Mouse (Mus musculus): ENCODE data around the gene Magt1. TPM values are rescaled to one million over a fixed set of nuclear protein-coding genes. Genes with fewer than 3 reads are reported as not detected.

Gene Magt1
- total and polyA plus RNA-seq, 3 experiments: 48.5 to 78.4 (median 55.1) TPM

DNA sequence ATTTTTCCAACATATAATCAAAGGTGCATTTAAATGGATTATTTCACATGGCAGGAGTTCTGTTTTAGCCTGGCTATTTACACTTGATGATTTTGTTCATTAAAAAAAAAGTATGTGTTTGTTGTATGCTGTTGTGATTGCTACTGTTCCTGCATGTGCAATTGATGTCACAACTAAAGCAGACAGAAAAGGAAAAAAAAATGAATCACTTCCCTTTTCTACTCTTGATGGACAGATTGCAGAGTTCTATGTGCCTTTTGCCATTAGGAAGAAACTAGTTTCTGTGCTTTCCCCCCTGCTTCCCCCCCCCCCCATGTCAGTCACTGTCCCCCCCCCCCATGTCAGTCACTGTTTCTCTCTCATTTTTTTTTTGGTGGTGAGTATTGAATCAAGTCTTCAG lies 19.4 kb upstream of the Magt1 start (continued):
- peak; percentile 50; the same call in 1 of the 2 replicates for TF ChIP-seq MYC (IDR thresholded peaks at IDR 0.05; ENCODE audit: low read depth, low read length)
- TF ChIP-seq ZC3H11A (IDR thresholded peaks at IDR 0.05; ENCODE audit: low read depth, low read length): no peak
- no peak for TF ChIP-seq TBP (conservative IDR thresholded peaks at IDR 0.05; ENCODE audit: low read depth, low read length)
- no peak for TF ChIP-seq MAFK (IDR thresholded peaks at IDR 0.05; ENCODE audit: insufficient replicate concordance, low read length)
- TF ChIP-seq USF2 (conservative IDR thresholded peaks at IDR 0.05; ENCODE audit: low read depth, low read length): no peak
- no peak for TF ChIP-seq NELFE (IDR thresholded peaks at IDR 0.05; ENCODE audit: low read depth, low read length)

DNA sequence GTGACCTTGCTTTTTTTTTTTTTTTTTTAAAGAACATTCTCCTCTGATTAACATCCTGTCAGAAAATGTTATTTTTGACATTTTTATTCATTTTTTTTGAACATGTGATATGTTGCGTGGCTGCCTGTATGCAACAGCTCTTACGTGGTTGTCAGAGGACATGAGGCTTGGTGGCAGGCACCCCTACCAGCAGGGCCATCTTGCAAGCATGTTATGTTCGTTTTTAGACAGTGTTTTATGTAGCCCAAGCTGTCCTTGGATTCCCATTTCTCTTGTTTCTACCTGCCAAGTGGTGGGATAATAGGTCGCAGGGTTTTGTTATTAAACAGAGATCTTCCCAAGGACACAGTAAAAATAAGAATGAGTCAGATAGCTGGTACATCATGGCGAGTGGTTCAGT lies 18.5 kb upstream of the Magt1 start:
- H3K9me3 ChIP-seq (replicated peaks; ENCODE audit: low read length): no peaks in the 10 kb centered on the region
- peak overlapping the region; percentile 66 for H3K4me2 ChIP-seq (ENCODE audit: insufficient read depth, low read depth, poor library complexity, severe bottlenecking)
- peaks cover 26% of the 10 kb centered on the region for H3K79me2 ChIP-seq (replicated peaks; ENCODE audit: control insufficient read depth, extremely low read depth, insufficient read depth, poor library complexity, severe bottlenecking)
- TF ChIP-seq E2F4 (IDR thresholded peaks at IDR 0.05; ENCODE audit: insufficient replicate concordance, low read depth, low read length): no peak
- peak; percentile 17; the same call in 1 of the 2 replicates for TF ChIP-seq MXI1 (IDR thresholded peaks at IDR 0.05; ENCODE audit: low read depth, low read length)
- peak; percentile 39; the same call in 1 of the 2 replicates for TF ChIP-seq ZNF384 (IDR thresholded peaks at IDR 0.05; ENCODE audit: low read depth, low read length)
- dilution Hi-C loops (cut with MboI; ENCODE audit: extremely low pct_ligation_motif_present, extremely low pct_unique_long_range_greater_than_20kb, low sequenced_read_pairs): no loop called here
- no peak overlapping the region for H3K27ac ChIP-seq (ENCODE audit: insufficient read depth, low read depth)
- H3K9ac ChIP-seq (ENCODE audit: insufficient read depth, low read depth): peak overlapping the region; percentile 48; the same call in 1 of the 2 replicates
- in situ Hi-C loops (cut with MboI; ENCODE audit: low pct_ligation_motif_present, low pct_unique_long_range_greater_than_20kb, low sequenced_read_pairs): no loop called here
- no peaks in the 10 kb centered on the region for H3K36me3 ChIP-seq (replicated peaks in 1 of 2; ENCODE audit: control insufficient read depth in 1 of 2, insufficient read depth in 1 of 2, low read length in 1 of 2)
- H3K4me1 ChIP-seq (ENCODE audit: control insufficient read depth in 1 of 2, insufficient read depth in 2 of 2): peaks cover 0 to 18% of the 10 kb centered on the region in 2 experiments; a peak in 2 of 4 replicates
- DNase-seq (ENCODE audit: extremely low read depth): no peak
- peak overlapping the region in 1 of 3 experiments; percentile 8 for H3K4me3 ChIP-seq (replicated peaks in 1 of 3; ENCODE audit: low read depth in 2 of 3, low read length in 2 of 3, poor library complexity in 1 of 3)
- H3K27me3 ChIP-seq (replicated peaks): no peaks in the 10 kb centered on the region

DNA sequence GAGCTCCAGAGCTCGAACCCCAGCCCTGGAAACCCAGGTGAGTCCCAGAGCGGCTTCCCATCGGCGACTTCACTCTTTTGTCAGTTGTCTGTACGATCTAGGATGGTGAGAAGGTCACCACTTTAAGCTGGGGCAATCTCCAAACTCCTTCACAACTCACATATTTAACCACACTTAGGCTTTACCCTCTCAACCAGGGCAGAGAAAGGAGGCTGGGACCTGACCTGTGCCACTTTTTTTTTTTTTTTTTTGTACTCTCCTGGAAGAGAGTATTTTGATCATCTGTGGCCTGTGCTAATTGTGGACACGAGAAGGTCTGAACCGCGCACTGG lies 15.6 kb upstream of the Magt1 start:
- dilution Hi-C loops (cut with MboI; ENCODE audit: extremely low pct_ligation_motif_present, extremely low pct_unique_long_range_greater_than_20kb, low sequenced_read_pairs): no loop called here

More for the DNA sequence above, 15.6 kb upstream of the Magt1 start:
- Histone ChIP-seq H3K27ac (ENCODE audit: insufficient read depth, low read depth) (no peak overlapping the region), H3K36me3 (replicated peaks in 1 of 2; ENCODE audit: control insufficient read depth in 1 of 2, insufficient read depth in 1 of 2, low read length in 1 of 2) (peaks cover 0 to 3% of the 10 kb centered on the region in 2 experiments), H3K4me1 (ENCODE audit: control insufficient read depth in 1 of 2, insufficient read depth in 2 of 2) (peaks cover 0 to 5% of the 10 kb centered on the region in 2 experiments; a peak in 2 of 4 replicates), H3K9me3 (replicated peaks; ENCODE audit: low read length) (no peaks in the 10 kb centered on the region), H3K27me3 (replicated peaks) (no peaks in the 10 kb centered on the region), H3K79me2 (replicated peaks; ENCODE audit: control insufficient read depth, extremely low read depth, insufficient read depth, poor library complexity, severe bottlenecking) (peaks cover 22% of the 10 kb centered on the region), H3K9ac (ENCODE audit: insufficient read depth, low read depth) (peak overlapping the region; percentile 93; the same call in 1 of the 2 replicates), H3K4me2 (ENCODE audit: insufficient read depth, low read depth, poor library complexity, severe bottlenecking) (peak overlapping the region; percentile 50; the same call in 1 of the 2 replicates), H3K4me3 (replicated peaks in 1 of 3; ENCODE audit: low read depth in 2 of 3, low read length in 2 of 3, poor library complexity in 1 of 3) (peak overlapping the region; percentile 51 to 77 (median 55))
- no peak for DNase-seq (ENCODE audit: extremely low read depth)
- TF ChIP-seq ZMIZ1 (IDR thresholded peaks at IDR 0.05; ENCODE audit: low read depth, low read length) (no peak), EP300 (IDR thresholded peaks at IDR 0.05; ENCODE audit: low read length) (0 out of 2 replicates have a peak, but pooled peaks have one; percentile 17), ZNF384 (IDR thresholded peaks at IDR 0.05; ENCODE audit: low read depth, low read length) (peak; percentile 9; the same call in 1 of the 2 replicates), MAFK (IDR thresholded peaks at IDR 0.05; ENCODE audit: insufficient replicate concordance, low read length) (no peak), MXI1 (IDR thresholded peaks at IDR 0.05; ENCODE audit: low read depth, low read length) (0 out of 2 replicates have a peak, but pooled peaks have one; percentile 2), NRF1 (IDR thresholded peaks at IDR 0.05; ENCODE audit: low read depth, low read length) (0 out of 2 replicates have a peak, but pooled peaks have one; percentile 23)
- in situ Hi-C loops (cut with MboI; ENCODE audit: low pct_ligation_motif_present, low pct_unique_long_range_greater_than_20kb, low sequenced_read_pairs): no loop called here
